Mouse (Mus musculus): ENCODE results near the gene Ciita. TPM values are rescaled to one million over a fixed set of nuclear protein-coding genes. Genes with fewer than 3 reads are reported as not detected.

Ciita gene
- polyA plus RNA-seq, 1 experiment, result 82.2 TPM

GRCm38 (mm10) chr16:10553858-10554257, 74.0 kb downstream of the Ciita start:
- TF ChIP-seq CTCF (IDR thresholded peaks at IDR 0.05; ENCODE audit: extremely low read depth, insufficient read depth, insufficient read length, insufficient replicate concordance), result no peak
- TF ChIP-seq POLR2A (IDR thresholded peaks at IDR 0.05; ENCODE audit: low read depth, low read length), result no peak
- H3K27ac ChIP-seq (ENCODE audit: insufficient read depth, low read length), result no peak overlapping the region
- H3K36me3 ChIP-seq (ENCODE audit: control insufficient read depth, insufficient read depth, low read length), result no peaks in the 10 kb centered on the region
- H3K4me1 ChIP-seq (ENCODE audit: control insufficient read depth, insufficient read depth, insufficient read length), result peaks cover 3% of the 10 kb centered on the region; the same call in 1 of the 2 replicates
- no peak overlapping the region for H3K4me3 ChIP-seq (ENCODE audit: extremely low read depth, insufficient read depth, insufficient read length)
- no peak for DNase-seq (ENCODE audit: low read depth in 1 of 2, low spot score in 2 of 2)
- H3K27me3 ChIP-seq (ENCODE audit: control insufficient read depth, insufficient read depth, low read length), result no peaks in the 10 kb centered on the region
- 57% methylated on average over 2 of the region's 2 CpGs for WGBS

GRCm38 (mm10) chr16:10559991-10560390, 80.1 kb downstream of the Ciita start:
- Histone ChIP-seq H3K4me3 (ENCODE audit: extremely low read depth, insufficient read depth, insufficient read length) (no peak overlapping the region), H3K4me1 (ENCODE audit: control insufficient read depth, insufficient read depth, insufficient read length) (no peaks in the 10 kb centered on the region), H3K27me3 (ENCODE audit: control insufficient read depth, insufficient read depth, low read length) (no peaks in the 10 kb centered on the region), H3K27ac (ENCODE audit: insufficient read depth, low read length) (no peak overlapping the region), H3K36me3 (ENCODE audit: control insufficient read depth, insufficient read depth, low read length) (peaks cover 8% of the 10 kb centered on the region)
- no peak for DNase-seq (ENCODE audit: low read depth in 1 of 2, low spot score in 2 of 2)
- WGBS, result 94% methylated on average over 8 of the region's 8 CpGs
- TF ChIP-seq CTCF (IDR thresholded peaks at IDR 0.05; ENCODE audit: extremely low read depth, insufficient read depth, insufficient read length, insufficient replicate concordance) (no peak), POLR2A (IDR thresholded peaks at IDR 0.05; ENCODE audit: low read depth, low read length) (no peak)

- DNase-seq (ENCODE audit: low read depth in 1 of 2, low spot score in 2 of 2), result peak; percentile 25 to 59
- Histone ChIP-seq H3K36me3 (ENCODE audit: control insufficient read depth, insufficient read depth, low read length) (peaks cover 12% of the 10 kb centered on the region), H3K4me1 (ENCODE audit: control insufficient read depth, insufficient read depth, insufficient read length) (no peaks in the 10 kb centered on the region), H3K27me3 (ENCODE audit: control insufficient read depth, insufficient read depth, low read length) (no peaks in the 10 kb centered on the region), H3K4me3 (ENCODE audit: extremely low read depth, insufficient read depth, insufficient read length) (no peak overlapping the region), H3K27ac (ENCODE audit: insufficient read depth, low read length) (no peak overlapping the region)
- TF ChIP-seq CTCF (IDR thresholded peaks at IDR 0.05; ENCODE audit: extremely low read depth, insufficient read depth, insufficient read length, insufficient replicate concordance) (peak; percentile 88; the same call in 1 of the 2 replicates), POLR2A (IDR thresholded peaks at IDR 0.05; ENCODE audit: low read depth, low read length) (no peak)
- 46% methylated on average over 4 of the region's 4 CpGs for WGBS
Observed at GRCm38 (mm10) chr16:10565278-10565885, 85.5 kb downstream of the Ciita start.

GRCm38 (mm10) chr16:10567153-10567552, 87.3 kb downstream of the Ciita start:
- H3K27me3 ChIP-seq (ENCODE audit: control insufficient read depth, insufficient read depth, low read length), result no peaks in the 10 kb centered on the region
- H3K4me1 ChIP-seq (ENCODE audit: control insufficient read depth, insufficient read depth, insufficient read length), result no peaks in the 10 kb centered on the region
- DNase-seq (ENCODE audit: low read depth in 1 of 2, low spot score in 2 of 2), result no peak
- 90% methylated on average over 4 of the region's 4 CpGs for whole genome bisulfite sequencing
- H3K36me3 ChIP-seq (ENCODE audit: control insufficient read depth, insufficient read depth, low read length), result peaks cover 13% of the 10 kb centered on the region
- no peak overlapping the region for H3K27ac ChIP-seq (ENCODE audit: insufficient read depth, low read length)
- TF ChIP-seq POLR2A (IDR thresholded peaks at IDR 0.05; ENCODE audit: low read depth, low read length) (no peak), CTCF (IDR thresholded peaks at IDR 0.05; ENCODE audit: extremely low read depth, insufficient read depth, insufficient read length, insufficient replicate concordance) (no peak)
- H3K4me3 ChIP-seq (ENCODE audit: extremely low read depth, insufficient read depth, insufficient read length), result no peak overlapping the region

- no peak for DNase-seq (ENCODE audit: low read depth in 1 of 2, low spot score in 2 of 2)
- Histone ChIP-seq H3K4me1 (ENCODE audit: control insufficient read depth, insufficient read depth, insufficient read length) (no peaks in the 10 kb centered on the region), H3K27me3 (ENCODE audit: control insufficient read depth, insufficient read depth, low read length) (no peaks in the 10 kb centered on the region), H3K36me3 (ENCODE audit: control insufficient read depth, insufficient read depth, low read length) (peaks cover 13% of the 10 kb centered on the region), H3K4me3 (ENCODE audit: extremely low read depth, insufficient read depth, insufficient read length) (no peak overlapping the region), H3K27ac (ENCODE audit: insufficient read depth, low read length) (no peak overlapping the region)
- no peak for TF ChIP-seq POLR2A (IDR thresholded peaks at IDR 0.05; ENCODE audit: low read depth, low read length)
- no peak for TF ChIP-seq CTCF (IDR thresholded peaks at IDR 0.05; ENCODE audit: extremely low read depth, insufficient read depth, insufficient read length, insufficient replicate concordance)
- WGBS, result 57% methylated on average over 5 of the region's 5 CpGs
Observed at GRCm38 (mm10) chr16:10569809-10570395, 90.0 kb downstream of the Ciita start.

GRCm38 (mm10) chr16:10570708-10571107, 90.8 kb downstream of the Ciita start:
- H3K27ac ChIP-seq (ENCODE audit: insufficient read depth, low read length), result no peak overlapping the region
- H3K27me3 ChIP-seq (ENCODE audit: control insufficient read depth, insufficient read depth, low read length), result no peaks in the 10 kb centered on the region
- H3K4me1 ChIP-seq (ENCODE audit: control insufficient read depth, insufficient read depth, insufficient read length), result no peaks in the 10 kb centered on the region
- 84% methylated on average over 1 of the region's 1 CpGs for WGBS
- H3K4me3 ChIP-seq (ENCODE audit: extremely low read depth, insufficient read depth, insufficient read length), result no peak overlapping the region
- peaks cover 13% of the 10 kb centered on the region for H3K36me3 ChIP-seq (ENCODE audit: control insufficient read depth, insufficient read depth, low read length)
- peak in 1 of 2 experiments; percentile 53 for DNase-seq (ENCODE audit: low read depth in 1 of 2, low spot score in 2 of 2)
- no peak for TF ChIP-seq POLR2A (IDR thresholded peaks at IDR 0.05; ENCODE audit: low read depth, low read length)
- TF ChIP-seq CTCF (IDR thresholded peaks at IDR 0.05; ENCODE audit: extremely low read depth, insufficient read depth, insufficient read length, insufficient replicate concordance), result no peak

GRCm38 (mm10) chr16:10571820-10572219, 92.0 kb downstream of the Ciita start:
- no peaks in the 10 kb centered on the region for H3K4me1 ChIP-seq (ENCODE audit: control insufficient read depth, insufficient read depth, insufficient read length)
- peaks cover 13% of the 10 kb centered on the region for H3K36me3 ChIP-seq (ENCODE audit: control insufficient read depth, insufficient read depth, low read length)
- H3K27me3 ChIP-seq (ENCODE audit: control insufficient read depth, insufficient read depth, low read length), result no peaks in the 10 kb centered on the region
- H3K27ac ChIP-seq (ENCODE audit: insufficient read depth, low read length), result no peak overlapping the region
- TF ChIP-seq CTCF (IDR thresholded peaks at IDR 0.05; ENCODE audit: extremely low read depth, insufficient read depth, insufficient read length, insufficient replicate concordance), result no peak
- TF ChIP-seq POLR2A (IDR thresholded peaks at IDR 0.05; ENCODE audit: low read depth, low read length), result no peak
- WGBS, result 75% methylated on average over 2 of the region's 2 CpGs
- no peak for DNase-seq (ENCODE audit: low read depth in 1 of 2, low spot score in 2 of 2)
- no peak overlapping the region for H3K4me3 ChIP-seq (ENCODE audit: extremely low read depth, insufficient read depth, insufficient read length)
